Mouse (Mus musculus) stomach, embryonic 15.5 days (tissue): ENCODE measurements around the gene Rmdn3. TPM values are rescaled to one million over a fixed set of nuclear protein-coding genes. Genes with fewer than 3 reads are reported as not detected.
A peak's percentile ranks its signal among the peaks of the same experiment; 100 is the strongest.

Source experiments
- ATAC-seq: fragments of 200-750 bp; cut with Nextera tagmentation; 2 replicates; pipeline ENCODE4 v1.8.0; 2017; ENCODE audit warnings: low read depth, moderate number of reproducible peaks, moderate TSS enrichment; ENCODE audit not compliant: insufficient read depth, low FRiP score
- H3K27ac ChIP-seq: fragments of 300-500 bp; sonication (generic); 2 replicates; pipeline ENCODE4 v1.5.1; 2015; ENCODE audit warnings: mild to moderate bottlenecking, inconsistent platforms
- H3K27me3 ChIP-seq: fragments of 300-500 bp; sonication (generic); replicated peaks from 2 replicates; pipeline ENCODE4 v1.6.1; 2015; ENCODE audit warnings: inconsistent platforms
- H3K36me3 ChIP-seq: fragments of 300-500 bp; sonication (generic); 2 replicates; pipeline ENCODE4 v1.6.1; 2015; ENCODE audit warnings: inconsistent platforms
- H3K4me1 ChIP-seq: fragments of 300-500 bp; sonication (generic); 2 replicates; pipeline ENCODE4 v1.6.1; 2015; ENCODE audit warnings: inconsistent platforms
- H3K4me2 ChIP-seq: fragments of 300-500 bp; sonication (generic); 2 replicates; pipeline ENCODE4 v1.6.1; 2015; ENCODE audit warnings: mild to moderate bottlenecking, inconsistent platforms
- H3K4me3 ChIP-seq: fragments of 300-500 bp; sonication (generic); replicated peaks from 2 replicates; pipeline ENCODE4 v1.5.1; 2015; ENCODE audit warnings: inconsistent platforms
- H3K9ac ChIP-seq: fragments of 300-500 bp; sonication (generic); 2 replicates; pipeline ENCODE4 v1.6.1; 2015; ENCODE audit warnings: inconsistent platforms
- H3K9me3 ChIP-seq: fragments of 300-500 bp; sonication (generic); 2 replicates; pipeline ENCODE4 v1.6.1; 2016; ENCODE audit warnings: inconsistent platforms
- WGBS: fragments of 180-500 bp; shearing (Covaris S2); methylation state at CpG from one replicate; pipeline ENCODE4 v1.1.7; 2015; 5-methylcytosine and 5-hydroxymethylcytosine counted together
- polyA plus RNA-seq: library from polyadenylated mRNA; unstranded; fragments of >200 nt; fragmentation: Nextera tagmentation; extraction: Ambion mirVana; gene quantifications from 2 replicates; pipeline ENCODE4 v1.2.1, GENCODE M21; 2015

Gene Rmdn3
- polyA plus RNA-seq, 1 experiment from 2014 or later = 36.6 TPM

- no peak for ATAC-seq
- H3K4me2 ChIP-seq = no peak overlapping the region
- WGBS = 80% methylated on average over 22 of the region's 22 CpGs
These were observed 9.6 kb downstream of the Rmdn3 start for GRCm38 (mm10) chr2:119147160-119147678.

GRCm38 (mm10) chr2:119146435-119146834, 10.4 kb downstream of the Rmdn3 start:
- H3K27ac ChIP-seq = no peak overlapping the region
- peaks cover 63% of the 10 kb centered on the region for H3K36me3 ChIP-seq
- no peak overlapping the region for H3K9ac ChIP-seq
- H3K4me3 ChIP-seq = no peak overlapping the region
- no peaks in the 10 kb centered on the region for H3K27me3 ChIP-seq
- no peak overlapping the region for H3K4me2 ChIP-seq
- no peak for ATAC-seq
- H3K4me1 ChIP-seq = no peaks in the 10 kb centered on the region
- H3K9me3 ChIP-seq = no peaks in the 10 kb centered on the region
- 87% methylated on average over 6 of the region's 6 CpGs for WGBS

More at GRCm38 (mm10) chr2:119147160-119147678, 9.6 kb downstream of the Rmdn3 start:
- Histone ChIP-seq H3K27ac (no peak overlapping the region), H3K36me3 (peaks cover 66% of the 10 kb centered on the region), H3K4me1 (no peaks in the 10 kb centered on the region), H3K27me3 (no peaks in the 10 kb centered on the region), H3K4me3 (no peak overlapping the region), H3K9ac (no peak overlapping the region), H3K9me3 (no peaks in the 10 kb centered on the region)

DNA sequence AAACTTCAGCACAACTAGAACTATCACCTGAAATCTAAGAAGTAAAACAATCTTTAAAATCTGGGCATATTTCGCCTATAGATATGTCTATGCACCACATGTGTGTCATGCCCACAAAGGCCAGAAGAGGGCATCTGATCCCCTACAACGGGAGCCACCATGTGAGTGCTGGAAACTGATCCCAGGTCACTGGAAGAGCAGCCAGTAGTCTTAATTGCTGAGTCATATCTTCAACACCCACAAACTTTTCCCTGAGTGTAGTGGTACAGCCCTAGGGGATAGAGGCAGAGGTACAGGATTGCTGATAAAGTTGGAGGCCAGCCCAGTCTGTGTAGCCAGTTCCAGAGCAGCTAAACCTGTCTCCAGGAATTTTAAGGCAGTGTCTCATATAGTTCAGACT, 11.6 kb downstream of the Rmdn3 start:
- Histone ChIP-seq H3K4me3 (no peak overlapping the region), H3K36me3 (peaks cover 55% of the 10 kb centered on the region)
- 95% methylated on average over 2 of the region's 2 CpGs for WGBS

GRCm38 (mm10) chr2:119136346-119136898, 20.4 kb downstream of the Rmdn3 start:
- peaks cover 32% of the 10 kb centered on the region for H3K36me3 ChIP-seq
- no peaks in the 10 kb centered on the region for H3K9me3 ChIP-seq
- no peak overlapping the region for H3K9ac ChIP-seq
- WGBS = 77% methylated on average over 5 of the region's 5 CpGs
- no peak overlapping the region for H3K4me2 ChIP-seq
- no peaks in the 10 kb centered on the region for H3K27me3 ChIP-seq
- H3K4me3 ChIP-seq = no peak overlapping the region
- no peaks in the 10 kb centered on the region for H3K4me1 ChIP-seq
- peak; percentile 85; the same call in 1 of the 2 replicates for ATAC-seq
- no peak overlapping the region for H3K27ac ChIP-seq

More for the DNA sequence above, 11.6 kb downstream of the Rmdn3 start:
- H3K4me2 ChIP-seq = no peak overlapping the region
- no peak overlapping the region for H3K27ac ChIP-seq
- no peaks in the 10 kb centered on the region for H3K27me3 ChIP-seq
- H3K9ac ChIP-seq = no peak overlapping the region
- ATAC-seq = no peak
- H3K9me3 ChIP-seq = no peaks in the 10 kb centered on the region
- no peaks in the 10 kb centered on the region for H3K4me1 ChIP-seq

- Histone ChIP-seq H3K9me3 (no peaks in the 10 kb centered on the region), H3K4me1 (peaks cover 7% of the 10 kb centered on the region; the same call in 1 of the 2 replicates), H3K9ac (peak overlapping the region; percentile 65), H3K27me3 (no peaks in the 10 kb centered on the region), H3K4me3 (peak overlapping the region; percentile 78), H3K36me3 (peaks cover 14% of the 10 kb centered on the region), H3K27ac (peak overlapping the region; percentile 95), H3K4me2 (peak overlapping the region; percentile 95)
- ATAC-seq = no peak
- WGBS = 9% methylated on average over 20 of the region's 20 CpGs
These were observed 43.5 kb downstream of the Rmdn3 start for GRCm38 (mm10) chr2:119113121-119113925.

GRCm38 (mm10) chr2:119112438-119113112, 44.3 kb downstream of the Rmdn3 start, which contains the start of gene Rad51:
Gene Rad51 (plus strand): TSS chr2:119112793.
- Histone ChIP-seq H3K4me3 (peak within 1 kb of the TSS; percentile 78), H3K4me1 (peaks cover 7% of the 10 kb centered on the region; the same call in 1 of the 2 replicates), H3K36me3 (peaks cover 15% of the 10 kb centered on the region), H3K9me3 (no peaks in the 10 kb centered on the region), H3K9ac (peak within 1 kb of the TSS; percentile 65), H3K4me2 (peak within 1 kb of the TSS; percentile 95), H3K27me3 (no peaks in the 10 kb centered on the region), H3K27ac (peak within 1 kb of the TSS; percentile 95)
- peak; percentile 92 for ATAC-seq
- WGBS = under 1% methylated on average over 51 of the region's 51 CpGs

DNA sequence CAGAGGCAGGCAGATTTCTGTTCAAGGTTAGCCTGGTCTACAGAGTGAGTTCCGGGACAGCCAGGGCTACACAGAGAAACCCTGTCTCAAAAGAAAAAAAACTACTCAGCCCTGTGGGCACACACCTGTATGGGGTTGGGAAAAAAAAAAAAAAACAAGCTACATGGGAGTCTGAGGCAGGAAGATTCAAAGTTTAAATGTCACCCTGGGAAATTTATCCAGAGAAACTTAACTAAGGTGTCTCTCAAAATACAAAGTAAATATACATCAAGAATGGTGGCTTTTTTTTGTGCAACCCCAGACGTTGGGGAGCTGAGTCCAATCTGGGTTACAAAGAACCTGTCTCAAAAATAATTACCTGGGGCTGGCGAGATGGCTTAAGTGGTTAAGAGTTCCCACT, 45.8 kb downstream of the Rmdn3 start:
- Histone ChIP-seq H3K4me3 (no peak overlapping the region), H3K27ac (no peak overlapping the region), H3K36me3 (peaks cover 6% of the 10 kb centered on the region; the same call in 1 of the 2 replicates), H3K9ac (no peak overlapping the region), H3K27me3 (no peaks in the 10 kb centered on the region), H3K9me3 (no peaks in the 10 kb centered on the region), H3K4me2 (no peak overlapping the region), H3K4me1 (peaks cover 7% of the 10 kb centered on the region; the same call in 1 of the 2 replicates)
- WGBS = 91% methylated on average over 3 of the region's 3 CpGs
- ATAC-seq = no peak

DNA sequence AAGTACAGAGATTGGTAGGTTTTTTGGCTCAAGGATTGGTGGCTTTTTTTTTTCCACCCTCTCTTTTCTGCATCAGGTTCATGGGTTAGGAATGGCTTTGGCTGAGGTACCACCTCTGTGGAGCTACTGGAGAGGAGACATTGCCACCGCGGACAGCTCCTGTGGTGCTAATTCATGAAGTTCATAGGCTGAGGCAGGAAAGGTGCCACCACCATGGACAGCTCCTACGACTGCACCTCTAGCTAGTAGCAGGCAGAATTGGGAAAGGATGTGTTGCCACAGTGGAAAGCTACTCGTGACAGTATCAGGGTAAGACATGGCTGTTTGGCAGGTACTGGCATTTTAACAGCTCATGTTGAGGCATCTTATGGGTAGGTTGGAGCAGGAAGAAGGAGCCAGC, 48.3 kb downstream of the Rmdn3 start:
- H3K4me1 ChIP-seq = peaks cover 6% of the 10 kb centered on the region; the same call in 1 of the 2 replicates
- no peak for ATAC-seq
- no peak overlapping the region for H3K4me3 ChIP-seq
- 55% methylated on average over 4 of the region's 4 CpGs for WGBS
- no peak overlapping the region for H3K4me2 ChIP-seq
- H3K36me3 ChIP-seq = peaks cover 10% of the 10 kb centered on the region
- H3K27ac ChIP-seq = no peak overlapping the region
- no peaks in the 10 kb centered on the region for H3K9me3 ChIP-seq
- no peaks in the 10 kb centered on the region for H3K27me3 ChIP-seq
- H3K9ac ChIP-seq = no peak overlapping the region

- Histone ChIP-seq H3K27me3 (no peaks in the 10 kb centered on the region), H3K4me3 (no peak overlapping the region), H3K9ac (no peak overlapping the region), H3K36me3 (peaks cover 21% of the 10 kb centered on the region), H3K4me2 (no peak overlapping the region), H3K9me3 (no peaks in the 10 kb centered on the region), H3K4me1 (no peaks in the 10 kb centered on the region), H3K27ac (no peak overlapping the region)
- ATAC-seq = no peak
- WGBS = 72% methylated on average over 5 of the region's 5 CpGs
These were observed 50.3 kb downstream of the Rmdn3 start for GRCm38 (mm10) chr2:119106583-119106982.

GRCm38 (mm10) chr2:119101552-119101951, 55.3 kb downstream of the Rmdn3 start:
- no peaks in the 10 kb centered on the region for H3K27me3 ChIP-seq
- no peak overlapping the region for H3K27ac ChIP-seq
- H3K4me3 ChIP-seq = no peak overlapping the region
- no peaks in the 10 kb centered on the region for H3K9me3 ChIP-seq
- H3K9ac ChIP-seq = no peak overlapping the region
- H3K4me1 ChIP-seq = no peaks in the 10 kb centered on the region
- no peak for ATAC-seq
- H3K36me3 ChIP-seq = peaks cover 27% of the 10 kb centered on the region
- H3K4me2 ChIP-seq = no peak overlapping the region
